Mouse (Mus musculus) ES-CJ7 (cell line): Measurements from ENCODE around the gene Foxp1.

Source experiments
- DNase-seq: peaks from one replicate; pipeline ENCODE4 v3.0.0; 2011; ENCODE audit warnings: low read depth, low spot score

Gene Foxp1

GRCm38 (mm10) chr6:99053111-99053510 is 469.4 kb downstream of the Foxp1 start:
- DNase-seq, result no peak

DNA sequence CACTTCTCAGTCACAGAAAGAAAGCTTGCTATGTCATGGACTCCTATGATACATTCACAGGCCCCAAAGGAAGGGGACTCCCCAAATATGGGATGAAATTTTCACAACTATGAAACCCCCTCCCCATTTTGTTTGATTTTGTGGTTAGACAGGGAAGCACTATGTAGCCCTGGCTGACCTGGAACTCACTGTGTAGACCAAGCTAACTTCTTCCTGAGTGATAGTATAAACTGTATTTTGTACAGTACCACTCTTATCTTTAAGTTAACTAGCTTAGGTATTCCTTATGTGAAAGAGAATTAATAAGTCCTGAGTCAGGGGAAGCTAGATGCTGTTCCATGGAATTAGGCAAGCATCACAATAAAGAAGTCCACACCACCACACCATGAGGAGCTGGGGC is 470.8 kb downstream of the Foxp1 start:
- no peak for DNase-seq

DNA sequence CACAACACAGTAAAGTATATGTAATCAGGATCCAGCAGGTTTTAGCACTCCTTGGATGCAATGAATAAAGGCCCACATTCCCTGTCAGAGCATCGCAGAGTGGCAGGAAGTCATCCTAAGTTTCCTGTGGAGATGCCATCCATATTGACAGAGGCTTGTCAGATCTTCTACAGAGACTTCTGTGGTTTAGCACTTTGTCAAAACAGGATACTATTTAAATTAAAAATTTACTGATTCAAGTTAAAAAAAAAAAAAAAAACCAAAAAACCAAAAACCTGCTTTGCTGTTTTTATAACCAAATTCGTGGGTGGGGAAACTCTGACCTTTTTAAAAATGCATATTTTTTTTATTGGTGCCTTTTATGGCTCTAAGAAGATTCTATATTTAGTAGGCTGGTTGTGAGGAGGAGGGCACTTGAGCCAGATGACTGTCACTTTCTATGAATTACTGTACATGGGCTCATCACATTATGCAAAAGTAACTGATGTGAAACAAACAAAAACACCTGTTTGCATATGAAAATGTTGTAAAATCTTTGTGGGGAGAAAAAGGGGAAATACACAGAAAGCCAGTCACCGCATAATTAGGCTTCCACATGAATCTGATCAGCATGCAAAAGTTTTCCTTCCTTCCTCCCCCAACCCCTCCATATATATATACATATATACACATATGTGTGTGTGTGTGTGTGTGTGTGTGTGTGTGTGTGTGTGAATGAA is 472.1 kb downstream of the Foxp1 start:
- DNase-seq, result no peak

- DNase-seq, result no peak
Measured at GRCm38 (mm10) chr6:99047322-99047721, 475.2 kb downstream of the Foxp1 start.

DNA sequence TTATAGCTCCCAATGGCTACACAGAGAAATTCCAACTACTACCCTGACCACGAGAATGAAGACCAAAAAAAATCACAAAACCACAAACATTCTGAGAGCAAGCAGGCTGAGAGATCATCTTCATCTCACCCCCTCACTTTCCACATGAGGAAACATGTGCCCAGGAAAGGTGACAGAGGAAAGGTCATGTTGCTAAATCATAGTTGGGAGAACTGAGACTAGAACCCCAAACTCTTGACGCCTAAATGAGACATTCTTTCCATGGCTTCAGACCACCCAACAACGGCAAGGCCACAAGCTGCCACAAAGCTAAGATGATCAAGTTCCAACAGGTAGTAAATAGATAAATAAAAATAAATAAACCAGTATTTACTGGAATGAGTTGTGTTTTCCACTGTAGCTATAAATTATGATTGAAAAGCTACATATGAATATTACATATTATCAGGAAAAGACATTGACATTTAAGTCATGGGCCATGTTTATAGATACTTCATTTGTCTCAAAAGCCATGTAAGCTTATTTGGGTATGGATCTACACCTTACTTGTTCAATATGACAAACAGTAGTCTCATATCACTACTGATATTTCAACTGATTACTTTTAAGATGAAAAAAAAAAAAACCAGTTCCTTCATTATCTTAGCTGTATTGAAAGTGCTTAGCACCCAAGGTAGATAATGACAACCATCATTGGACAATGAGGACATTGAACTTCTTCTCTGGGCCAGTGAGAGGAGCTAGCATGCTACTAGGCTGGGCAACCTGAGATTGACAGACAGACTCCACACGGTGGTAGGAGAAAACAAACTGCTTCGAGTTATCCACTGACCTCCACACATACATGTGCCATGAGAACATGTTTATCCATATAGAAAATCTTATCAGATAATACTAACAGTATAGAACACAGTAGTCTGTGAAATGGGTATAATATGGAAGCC is 476.4 kb downstream of the Foxp1 start:
- no peak for DNase-seq

GRCm38 (mm10) chr6:99043932-99044664 is 478.4 kb downstream of the Foxp1 start:
- DNase-seq, result no peak

DNA sequence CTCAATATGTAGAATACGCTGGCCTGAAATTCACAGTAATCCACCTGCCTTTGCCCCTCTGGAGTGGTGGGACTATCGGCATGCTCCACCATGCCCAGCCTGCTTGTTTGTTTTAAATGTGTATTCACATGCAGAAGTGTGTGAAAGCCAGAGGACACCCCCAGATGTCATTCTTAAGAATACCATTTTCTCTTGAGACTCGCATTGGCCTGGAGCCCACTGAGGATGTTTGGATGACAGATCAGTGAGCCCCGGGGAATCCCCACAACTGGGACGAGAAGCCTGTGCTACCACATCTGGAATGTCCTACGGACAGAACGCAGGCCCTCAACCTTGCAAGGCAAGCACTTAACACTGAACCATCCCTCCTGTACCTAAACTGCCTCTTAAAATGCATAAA is 479.3 kb downstream of the Foxp1 start:
- no peak for DNase-seq

DNA sequence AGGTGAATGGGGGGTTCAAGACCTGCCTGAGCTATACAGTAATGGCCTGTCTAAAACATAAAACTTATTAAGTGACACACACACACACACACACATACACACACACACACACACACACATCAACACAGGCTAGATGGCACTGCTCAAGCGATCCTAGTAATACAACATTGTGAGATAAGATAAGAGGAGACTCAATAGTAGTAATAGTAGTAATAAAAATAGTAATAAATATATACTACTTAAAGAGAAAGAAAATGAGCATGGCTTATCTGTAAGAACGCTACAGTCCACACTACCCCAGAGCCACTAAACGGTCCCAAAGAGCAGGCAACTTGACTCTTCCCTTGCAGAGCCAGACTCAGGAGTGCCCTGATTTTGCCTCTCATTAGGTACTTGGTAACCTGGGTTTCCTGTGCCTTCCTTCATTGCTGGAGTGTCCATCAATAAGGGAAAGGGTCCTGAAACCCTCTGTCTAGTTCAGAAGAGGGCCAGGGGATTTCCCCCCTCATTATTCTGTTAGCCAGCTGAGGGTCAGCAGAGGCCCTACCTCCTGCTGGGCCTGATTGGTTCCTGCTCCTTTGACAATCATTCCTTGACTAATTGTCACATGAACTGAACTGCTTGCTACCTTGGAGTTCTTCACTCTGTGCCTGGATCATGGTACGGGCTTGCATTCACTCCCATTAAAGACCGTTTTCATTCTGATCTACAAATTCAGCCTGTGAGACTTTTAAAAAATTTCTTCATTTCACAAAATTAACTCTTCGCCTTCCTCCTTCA is 480.2 kb downstream of the Foxp1 start:
- DNase-seq, result no peak

DNA sequence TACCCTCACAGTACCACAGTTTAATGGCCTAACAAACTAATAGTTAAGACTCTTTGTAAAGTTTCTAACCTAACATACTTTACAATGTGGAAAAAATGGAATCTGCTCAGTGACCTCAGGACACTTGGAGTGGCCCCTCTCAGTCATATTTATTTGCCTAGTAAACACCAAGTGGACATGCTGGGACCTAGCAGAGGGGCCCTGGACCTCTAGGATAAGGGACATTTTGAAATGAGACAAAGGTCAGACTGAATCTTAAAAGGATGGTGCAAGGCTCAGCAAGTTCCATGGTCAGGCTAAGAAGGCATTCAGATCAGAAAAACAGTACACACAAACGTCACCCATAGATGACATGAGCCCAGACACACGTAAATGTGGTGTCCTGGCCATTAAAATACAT is 483.5 kb downstream of the Foxp1 start:
- no peak for DNase-seq

DNA sequence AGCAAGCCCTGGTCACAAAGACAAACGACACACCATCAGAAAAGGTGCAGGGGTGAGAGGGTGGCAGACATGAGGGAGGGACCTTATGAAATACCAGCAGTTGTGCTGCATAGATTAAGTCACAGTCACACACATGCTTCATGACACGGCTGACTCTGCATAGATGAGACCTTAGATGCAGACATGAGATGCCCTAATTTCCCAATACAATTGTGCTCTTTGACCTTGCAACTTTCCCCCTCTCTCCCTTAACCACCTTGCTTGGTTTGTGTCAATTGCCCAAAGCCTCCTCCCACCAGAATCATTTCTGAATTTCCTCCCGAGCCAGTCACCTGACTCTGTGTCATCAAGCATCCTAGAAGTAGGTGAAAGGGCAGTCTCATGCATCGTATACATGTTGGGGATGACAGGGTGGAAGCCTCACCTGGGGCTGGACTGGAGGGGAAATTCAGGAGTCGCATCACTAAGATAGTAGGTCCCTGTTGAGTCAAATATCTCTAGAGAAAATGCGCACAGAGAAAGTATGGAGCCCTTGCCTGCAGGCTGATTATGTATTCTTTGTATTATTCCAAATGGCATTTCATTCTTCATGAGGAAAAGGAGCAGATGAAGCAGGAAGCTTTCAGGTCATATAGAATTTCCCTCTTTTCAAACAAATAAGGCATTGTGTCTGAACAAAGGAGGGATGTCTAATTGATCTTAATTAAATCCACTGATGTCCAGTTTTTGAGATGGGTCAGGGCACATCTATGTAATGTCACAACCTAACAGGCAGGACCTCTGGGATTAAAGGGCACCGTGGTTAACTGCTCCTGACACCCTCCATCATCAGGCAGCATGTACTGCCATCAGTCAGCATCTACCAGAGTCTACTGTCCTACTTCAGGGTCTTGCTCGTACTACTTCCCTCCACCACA is 486.8 kb downstream of the Foxp1 start:
- no peak for DNase-seq

DNA sequence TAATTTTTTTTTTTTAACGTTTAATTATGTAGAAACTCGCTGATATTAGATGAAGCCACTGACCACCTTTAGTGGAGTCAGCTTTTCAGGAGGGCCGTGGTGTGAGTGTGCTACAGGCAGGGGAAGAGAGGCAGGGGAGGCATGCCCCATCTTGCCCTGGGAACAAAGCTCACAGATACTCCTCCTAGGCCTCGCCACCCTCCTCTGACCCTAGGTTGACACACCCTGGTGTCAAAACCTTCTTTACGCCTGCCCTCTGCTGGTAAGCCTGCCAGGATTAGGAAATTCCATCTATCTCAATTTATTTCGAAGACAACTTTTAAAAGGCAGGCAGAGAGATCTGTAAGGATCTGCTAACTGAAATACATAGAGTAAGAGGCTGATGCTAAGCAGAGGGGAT is 489.5 kb downstream of the Foxp1 start:
- peak; percentile 70 for DNase-seq

DNA sequence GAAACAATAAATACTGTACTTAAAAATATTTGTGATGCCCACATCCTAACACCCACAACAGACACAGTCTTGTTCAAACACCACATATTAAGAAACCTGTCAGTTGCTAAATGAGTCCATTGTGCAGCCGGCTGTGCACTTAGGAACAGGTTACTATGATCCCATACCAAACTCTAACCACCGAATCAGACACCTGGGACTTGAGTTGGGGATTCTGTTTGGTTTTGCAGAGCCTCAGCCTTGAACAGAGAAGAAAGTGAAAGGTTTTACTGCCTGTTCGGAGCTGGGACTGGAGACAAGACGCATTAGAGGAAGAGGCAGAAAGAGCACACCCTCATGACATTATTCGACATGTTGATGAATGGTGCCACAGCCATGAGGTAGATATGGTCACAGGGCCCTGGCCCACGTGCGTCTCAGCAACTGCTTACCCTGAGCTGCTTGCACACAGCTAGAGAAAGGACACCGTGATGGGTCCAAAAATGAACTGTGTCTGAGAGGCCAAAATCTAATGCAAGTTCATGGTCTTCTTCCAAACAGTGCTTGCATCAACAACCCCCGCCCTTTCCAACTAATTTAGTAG is 491.1 kb downstream of the Foxp1 start:
- DNase-seq, result no peak

DNA sequence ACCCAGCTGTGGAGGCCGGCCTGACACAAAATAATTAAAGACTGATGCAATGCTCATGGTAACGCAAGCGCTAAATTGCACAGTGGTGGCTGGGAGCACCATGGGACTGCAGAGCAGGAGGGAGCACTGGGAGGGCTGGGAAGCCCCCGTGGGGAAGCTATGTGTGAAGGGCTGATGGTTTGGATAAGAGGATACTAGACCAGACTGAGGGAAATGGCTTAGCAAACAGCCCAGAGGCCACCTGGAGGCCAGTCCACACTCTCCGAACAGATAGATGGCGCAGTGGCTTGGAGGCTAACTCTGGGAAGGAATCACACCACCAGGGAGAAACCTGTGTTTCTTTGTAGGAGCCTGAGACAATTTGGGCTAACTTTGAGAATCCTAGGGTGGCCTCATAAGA is 492.3 kb downstream of the Foxp1 start:
- DNase-seq, result peak; percentile 53

- peak; percentile 81 for DNase-seq
Measured at GRCm38 (mm10) chr6:99029438-99029837, 493.1 kb downstream of the Foxp1 start.

DNA sequence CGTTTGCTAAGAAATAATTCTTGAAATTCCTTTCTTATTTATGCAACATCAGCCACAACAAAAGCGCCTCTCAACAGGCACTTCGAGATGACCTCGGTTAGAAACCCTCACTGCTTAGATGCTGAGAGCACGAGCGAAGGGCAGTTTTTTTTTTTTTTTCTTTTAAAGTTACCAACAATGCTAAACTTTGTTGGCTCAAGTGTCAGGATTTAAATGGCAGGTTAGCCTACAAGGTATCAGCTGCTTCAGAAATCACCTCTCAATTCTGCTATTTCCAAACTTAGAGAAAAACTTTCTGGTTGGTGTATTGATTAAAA is 493.6 kb downstream of the Foxp1 start:
- DNase-seq, result peak; percentile 67

- DNase-seq, result peak; percentile 59
Measured at GRCm38 (mm10) chr6:99028161-99028988, 494.1 kb downstream of the Foxp1 start.

DNA sequence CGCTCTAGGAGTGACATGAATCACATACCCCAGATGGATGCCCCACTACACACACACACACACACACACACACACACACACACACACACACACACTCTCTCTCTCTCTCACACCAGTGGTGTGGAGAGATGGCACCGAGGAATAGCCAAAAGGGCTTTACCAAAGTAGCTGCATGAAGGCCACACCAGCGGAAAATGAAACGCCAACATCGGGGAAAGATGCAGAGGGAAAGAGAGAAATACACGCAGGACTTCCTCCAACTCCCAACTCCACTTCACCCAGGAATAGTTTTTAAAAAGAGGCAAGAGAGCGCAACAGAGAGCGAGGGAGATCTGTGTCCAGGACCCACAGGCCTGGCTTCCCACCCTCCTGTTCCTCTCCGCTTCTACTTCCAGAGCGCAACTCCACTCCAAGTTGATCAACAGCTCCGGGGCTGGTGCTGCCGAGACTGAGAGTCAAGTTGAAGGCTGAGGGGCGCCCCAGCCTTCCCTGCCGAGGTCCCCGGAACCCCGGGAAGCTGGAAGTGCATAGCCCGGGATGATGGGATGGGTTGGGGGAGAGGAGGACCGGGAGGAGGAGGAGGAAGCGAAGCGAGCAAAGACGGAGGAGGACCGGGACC is 494.9 kb downstream of the Foxp1 start:
- peak; percentile 41 for DNase-seq

DNA sequence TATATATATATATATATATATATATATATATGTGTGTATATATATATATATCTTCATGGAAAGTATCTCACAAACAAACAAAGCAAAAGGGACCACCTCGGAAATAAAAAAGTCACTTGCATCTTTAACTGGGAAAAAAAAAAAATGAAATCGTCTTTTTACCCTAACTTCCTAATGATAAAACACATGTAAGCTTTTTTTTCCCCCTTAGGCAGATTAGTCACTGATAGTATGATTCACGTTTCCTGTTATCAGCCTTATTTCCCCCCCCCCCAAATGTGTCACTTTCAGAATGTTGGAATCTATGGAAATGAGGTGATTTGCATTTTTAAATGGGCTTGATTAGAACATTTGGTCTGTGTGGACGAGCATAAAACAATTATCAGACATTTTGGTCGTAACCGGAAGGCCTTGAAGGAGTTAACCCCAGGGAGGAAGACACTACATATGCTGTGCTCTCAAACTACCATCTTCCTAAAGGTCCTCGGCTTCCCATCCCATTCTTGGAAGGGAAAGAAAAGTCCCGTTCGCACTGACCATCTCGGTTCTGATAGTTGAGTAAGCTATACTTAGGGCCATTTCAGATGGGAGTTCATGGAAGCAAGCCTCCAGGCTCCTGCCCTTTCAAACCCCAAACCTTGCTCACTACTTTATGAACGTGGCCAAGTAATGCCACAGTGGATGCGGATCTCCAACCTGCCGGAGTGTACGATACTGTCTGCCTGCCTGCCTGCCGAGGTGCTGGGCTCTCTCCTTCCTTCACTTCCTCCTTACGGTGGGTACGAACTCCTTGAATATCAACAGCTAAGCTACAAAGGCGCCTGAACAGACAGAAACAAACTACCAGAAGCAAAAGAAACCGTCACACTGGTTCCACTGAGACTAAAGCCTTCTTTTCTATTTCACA is 495.6 kb downstream of the Foxp1 start:
- DNase-seq, result no peak
